In genomic region chr7:142455251-142455650, GRCm38 (mm10) we compare ENCODE assay signal across 11 mouse cellular contexts. TPM values are rescaled to one million over a fixed set of nuclear protein-coding genes. Genes with fewer than 3 reads are reported as not detected.
DNase-seq lines count a peak whose midpoint lies in the region; ATAC-seq and TF ChIP-seq lines count a peak whose summit lies in the region.
"Had no signal": no experiment of that assay in that cellular context is flagged by ENCODE, and none has a peak within 500 bp of the region (broad histone marks: within the 10 kb centered on the region; RNA-seq: fewer than 3 reads in every experiment).

No protein-coding gene starts in this region.

- no peaks in the 10 kb centered on the region for H3K36me3 ChIP-seq in heart, embryonic 10.5 days
- no peaks in the 10 kb centered on the region for H3K36me3 ChIP-seq in lung, embryonic 14.5 days (ENCODE audit: insufficient read depth)
- H3K36me3 ChIP-seq in limb, embryonic 13.5 days = no peaks in the 10 kb centered on the region
- H3K36me3 ChIP-seq: midbrain, embryonic 12.5 days had no signal

- H3K4me3 ChIP-seq in heart, embryonic 10.5 days = no peak overlapping the region
- H3K4me3 ChIP-seq in lung, embryonic 14.5 days (ENCODE audit: low read depth, low read length) = no peak overlapping the region
- no peak overlapping the region for H3K4me3 ChIP-seq in embryonic fibroblast, embryonic 13.5 days (ENCODE audit: insufficient read depth, low read length)
- H3K4me3 ChIP-seq in limb, embryonic 13.5 days = no peak overlapping the region
- H3K4me3 ChIP-seq: midbrain, embryonic 12.5 days had no signal

- no peak overlapping the region for H3K4me2 ChIP-seq in lung, embryonic 14.5 days
- no peak overlapping the region for H3K4me2 ChIP-seq in limb, embryonic 13.5 days (replicated peaks)
- H3K4me2 ChIP-seq: midbrain, embryonic 12.5 days had no signal

- no peak for ATAC-seq in lung, embryonic 14.5 days (ENCODE audit: insufficient read depth)
- ATAC-seq in limb, embryonic 13.5 days (ENCODE audit: low FRiP score, low read depth) = no peak
- ATAC-seq: inflammation-experienced regulatory T-cells, adult 6 months had no signal

- WGBS in heart, embryonic 10.5 days = 55% methylated on average over 2 of the region's 2 CpGs
- WGBS in lung, embryonic 14.5 days = 44% methylated on average over 2 of the region's 2 CpGs
- 44% methylated on average over 2 of the region's 2 CpGs for WGBS in limb, embryonic 13.5 days

- peak overlapping the region; percentile 92 for H3K27ac ChIP-seq in heart, embryonic 10.5 days
- H3K27ac ChIP-seq in lung, embryonic 14.5 days (ENCODE audit: low read depth) = peak overlapping the region; percentile 98
- H3K27ac ChIP-seq in embryonic fibroblast, embryonic 13.5 days (ENCODE audit: insufficient read depth, low read length) = peak overlapping the region; percentile 95
- H3K27ac ChIP-seq in limb, embryonic 13.5 days = peak overlapping the region; percentile 88
- H3K27ac ChIP-seq: midbrain, embryonic 12.5 days had no signal

- H3K4me1 ChIP-seq in heart, embryonic 10.5 days = peaks cover 69% of the 10 kb centered on the region
- peaks cover 35% of the 10 kb centered on the region for H3K4me1 ChIP-seq in lung, embryonic 14.5 days (ENCODE audit: insufficient read depth)
- peaks cover 19% of the 10 kb centered on the region for H3K4me1 ChIP-seq in embryonic fibroblast, embryonic 13.5 days (ENCODE audit: control insufficient read depth, insufficient read depth, low read length)
- H3K4me1 ChIP-seq in limb, embryonic 13.5 days = peaks cover 59% of the 10 kb centered on the region

- intact Hi-C loops in heart, postnatal 25 days (cut with DNase I) = no loop called here
- intact Hi-C loops in left cerebral cortex, postnatal 25 days (cut with DNase I) = no loop called here

- H3K9ac ChIP-seq in lung, embryonic 14.5 days = 0 out of 2 replicates have a peak overlapping the region, but pooled peaks have one; percentile 9
- peak overlapping the region; percentile 35; the same call in 1 of the 2 replicates for H3K9ac ChIP-seq in limb, embryonic 13.5 days
- H3K9ac ChIP-seq: midbrain, embryonic 12.5 days had no signal

- no peaks in the 10 kb centered on the region for H3K9me3 ChIP-seq in heart, embryonic 10.5 days
- no peaks in the 10 kb centered on the region for H3K9me3 ChIP-seq in lung, embryonic 14.5 days (ENCODE audit: low read depth, low read length)
- no peaks in the 10 kb centered on the region for H3K9me3 ChIP-seq in limb, embryonic 13.5 days
- H3K9me3 ChIP-seq: midbrain, embryonic 12.5 days had no signal

- TF ChIP-seq POLR2A in embryonic fibroblast, embryonic 13.5 days (IDR thresholded peaks at IDR 0.05; ENCODE audit: low read depth, low read length) = no peak

- H3K27me3 ChIP-seq in heart, embryonic 10.5 days (ENCODE audit: insufficient read depth, poor library complexity, severe bottlenecking) = no peaks in the 10 kb centered on the region
- H3K27me3 ChIP-seq in lung, embryonic 14.5 days (ENCODE audit: insufficient read depth, low read length) = no peaks in the 10 kb centered on the region
- H3K27me3 ChIP-seq in limb, embryonic 13.5 days = no peaks in the 10 kb centered on the region
- H3K27me3 ChIP-seq: midbrain, embryonic 12.5 days had no signal

- TF ChIP-seq CTCF in lung, embryonic 14.5 days (IDR thresholded peaks at IDR 0.05; ENCODE audit: low read depth) = no peak
- no peak for TF ChIP-seq CTCF in embryonic fibroblast, embryonic 13.5 days (IDR thresholded peaks at IDR 0.05; ENCODE audit: borderline replicate concordance, insufficient read depth, low read length)

- no peak for DNase-seq in heart, embryonic 10.5 days (ENCODE audit: low spot score)
- no peak for DNase-seq in heart, postnatal 25 days (ENCODE audit: low spot score)
- DNase-seq in lung, embryonic 14.5 days = no peak
- no peak for DNase-seq in lung, postnatal 25 days (ENCODE audit: low spot score)
- no peak for DNase-seq in left cerebral cortex, postnatal 25 days (ENCODE audit: low spot score in 2 of 2)
- DNase-seq in layer of hippocampus, adult 18-20 months (ENCODE audit: low spot score in 2 of 2) = no peak

RNA-seq across cellular contexts. Expression of gene Lsp1, which starts 5.4 kb away (rescaled TPM):
- polyA plus RNA-seq in heart, embryonic 10.5 days (2016; fragmentation: Nextera tagmentation; extraction: Ambion mirVana) = 32.0 and 36.9 TPM in 2 replicates
- total RNA-seq in heart, postnatal 25 days (2021) = 10 to 100 TPM; 43.7 to 48.1 TPM
- 98.0 and 99.6 TPM in 2 replicates for polyA plus RNA-seq in lung, embryonic 14.5 days (2014; fragmentation: Nextera tagmentation; extraction: Ambion mirVana)
- polyA plus RNA-seq in embryonic fibroblast, embryonic 13.5 days (2011; ENCODE audit: insufficient read length, low read depth, missing spikeins) = 114 and 159 TPM in 2 replicates
- 46.3 and 49.8 TPM in 2 replicates for polyA plus RNA-seq in limb, embryonic 13.5 days (2015; fragmentation: Nextera tagmentation; extraction: Ambion mirVana)
- 1 to 10 TPM; 5.2 to 5.4 TPM for total RNA-seq in left cerebral cortex, postnatal 25 days (2021)
- total RNA-seq in layer of hippocampus, adult 18-20 months (2021) = 1 to 10 TPM; 2.6 to 3.1 TPM

RNA-seq across cellular contexts. Expression of gene Tnni2, which starts 13.6 kb away (rescaled TPM):
- 51.9 and 56.4 TPM in 2 replicates for polyA plus RNA-seq in heart, embryonic 10.5 days (2016; fragmentation: Nextera tagmentation; extraction: Ambion mirVana)
- total RNA-seq in heart, postnatal 25 days (2021) = 1 to 10 TPM; 4.4 to 7.1 TPM
- 0.86 and 1.6 TPM in 2 replicates for polyA plus RNA-seq in lung, embryonic 14.5 days (2014; fragmentation: Nextera tagmentation; extraction: Ambion mirVana)
- 1.1 TPM in 1 of 2 replicates, not detected in the other for polyA plus RNA-seq in embryonic fibroblast, embryonic 13.5 days (2011; ENCODE audit: insufficient read length, low read depth, missing spikeins)
- polyA plus RNA-seq in limb, embryonic 13.5 days (2015; fragmentation: Nextera tagmentation; extraction: Ambion mirVana) = 45.2 and 47.5 TPM in 2 replicates
- total RNA-seq in left cerebral cortex, postnatal 25 days (2021) = not detected
- 1 to 10 TPM in 1 of 2 experiments, not detected in 1; 1.2 TPM for total RNA-seq in layer of hippocampus, adult 18-20 months (2021)
- polyA plus RNA-seq: inflammation-experienced regulatory T-cells, adult 6 months had no signal

RNA-seq across cellular contexts. Expression of gene Syt8, which starts 20.6 kb away (rescaled TPM):
- polyA plus RNA-seq in heart, embryonic 10.5 days (2016; fragmentation: Nextera tagmentation; extraction: Ambion mirVana) = 0.38 and 1.3 TPM in 2 replicates
- total RNA-seq in heart, postnatal 25 days (2021) = not detected
- not detected in 2 replicates for polyA plus RNA-seq in lung, embryonic 14.5 days (2014; fragmentation: Nextera tagmentation; extraction: Ambion mirVana)
- polyA plus RNA-seq in embryonic fibroblast, embryonic 13.5 days (2011; ENCODE audit: insufficient read length, low read depth, missing spikeins) = 1.3 and 2.4 TPM in 2 replicates
- polyA plus RNA-seq in limb, embryonic 13.5 days (2015; fragmentation: Nextera tagmentation; extraction: Ambion mirVana) = 1.2 and 1.4 TPM in 2 replicates
- total RNA-seq in left cerebral cortex, postnatal 25 days (2021) = not detected
- not detected for total RNA-seq in layer of hippocampus, adult 18-20 months (2021)
- polyA plus RNA-seq: cerebellum, adult 2 months; inflammation-experienced regulatory T-cells, adult 6 months had no signal

RNA-seq across cellular contexts. Expression of gene Tnnt3, which starts 43.4 kb away (rescaled TPM):
- polyA plus RNA-seq in heart, embryonic 10.5 days (2016; fragmentation: Nextera tagmentation; extraction: Ambion mirVana) = 9.5 and 10.4 TPM in 2 replicates
- 1 to 10 TPM in 1 of 2 experiments, not detected in 1; 2.0 TPM for total RNA-seq in heart, postnatal 25 days (2021)
- polyA plus RNA-seq in lung, embryonic 14.5 days (2014; fragmentation: Nextera tagmentation; extraction: Ambion mirVana) = 1.5 and 2.5 TPM in 2 replicates
- polyA plus RNA-seq in embryonic fibroblast, embryonic 13.5 days (2011; ENCODE audit: insufficient read length, low read depth, missing spikeins) = 1.4 TPM in 2 replicates
- 60.9 and 62.3 TPM in 2 replicates for polyA plus RNA-seq in limb, embryonic 13.5 days (2015; fragmentation: Nextera tagmentation; extraction: Ambion mirVana)
- total RNA-seq in left cerebral cortex, postnatal 25 days (2021) = not detected
- total RNA-seq in layer of hippocampus, adult 18-20 months (2021) = not detected

Comparison
In these comparisons a context has a peak if more than half of its experiments do, and no peak if none do; other contexts are left out.
1. RNA of gene Tnni2, which starts 13.6 kb away (polyA plus RNA-seq): 51.9 to 56.4 TPM in heart, embryonic 10.5 days and 45.2 to 47.5 TPM in limb, embryonic 13.5 days; 1.1 TPM in embryonic fibroblast, embryonic 13.5 days and 0.86 to 1.6 TPM in lung, embryonic 14.5 days; every median in the first group is over 10 times any median in the second.
2. Peak in every context shown above with its lines, with median percentiles within 50 percentile points of each other: H3K27ac ChIP-seq.